Mouse (Mus musculus) thymus, adult 2 months (tissue): ENCODE results near the gene Bckdk. TPM values are rescaled to one million over a fixed set of nuclear protein-coding genes. Genes with fewer than 3 reads are reported as not detected.

Source experiments
- DNase-seq: peaks from one replicate; pipeline ENCODE4 v3.0.0; 2021
- H3K27ac ChIP-seq: fragments of 200-500 bp; 2 replicates; pipeline ENCODE4 v1.5.1; 2012; ENCODE audit warnings: low read length, control low read depth; ENCODE audit not compliant: control insufficient read depth, insufficient read depth
- H3K27me3 ChIP-seq: fragments of 200-500 bp; 2 replicates; pipeline ENCODE4 v1.6.1; 2012; ENCODE audit warnings: mild to moderate bottlenecking, low read length, moderate library complexity, mixed read lengths; ENCODE audit not compliant: control insufficient read depth, insufficient read depth
- H3K36me3 ChIP-seq: fragments of 200-500 bp; 2 replicates; pipeline ENCODE4 v1.6.1; 2012; ENCODE audit warnings: mild to moderate bottlenecking, low read length, moderate library complexity; ENCODE audit not compliant: control insufficient read depth, insufficient read depth
- H3K4me1 ChIP-seq: fragments of 200-500 bp; replicated peaks from 2 replicates; pipeline ENCODE4 v1.6.1; 2012; ENCODE audit warnings: low read length; ENCODE audit not compliant: control insufficient read depth, insufficient read depth
- H3K4me3 ChIP-seq: fragments of 200-500 bp; 2 replicates; pipeline ENCODE4 v1.5.1; 2012; ENCODE audit warnings: mild to moderate bottlenecking, low read length, control low read depth, moderate library complexity; ENCODE audit not compliant: control insufficient read depth, insufficient read depth
- CTCF ChIP-seq: fragments of 200-500 bp; IDR thresholded peaks from 2 replicates; pipeline ENCODE4 v1.5.1; 2012; ENCODE audit warnings: mild to moderate bottlenecking, control low read depth, low read length, moderate library complexity, borderline replicate concordance; ENCODE audit not compliant: control insufficient read depth, poor library complexity, insufficient read depth; ENCODE audit errors: extremely low read depth
- POLR2A ChIP-seq: fragments of 200-500 bp; IDR thresholded peaks from 2 replicates; pipeline ENCODE4 v1.6.1; 2012; ENCODE audit warnings: mild to moderate bottlenecking, low read length, control low read depth, moderate library complexity; ENCODE audit not compliant: control insufficient read depth, poor library complexity, insufficient read depth; ENCODE audit errors: extremely low read depth
- WGBS: fragments of 180-500 bp; shearing (Covaris S2); methylation state at CpG from one replicate; pipeline ENCODE4 v1.1.7; 2018; 5-methylcytosine and 5-hydroxymethylcytosine counted together
- polyA plus RNA-seq: library from polyadenylated mRNA; depleted of rRNA; stranded (reverse); fragments of >200 nt; gene quantifications from 2 replicates; pipeline ENCODE4 v1.2.3, GENCODE M21; 2012; rRNA removed

Bckdk gene
- 94.9 and 103 TPM in 2 replicates for polyA plus RNA-seq

DNA sequence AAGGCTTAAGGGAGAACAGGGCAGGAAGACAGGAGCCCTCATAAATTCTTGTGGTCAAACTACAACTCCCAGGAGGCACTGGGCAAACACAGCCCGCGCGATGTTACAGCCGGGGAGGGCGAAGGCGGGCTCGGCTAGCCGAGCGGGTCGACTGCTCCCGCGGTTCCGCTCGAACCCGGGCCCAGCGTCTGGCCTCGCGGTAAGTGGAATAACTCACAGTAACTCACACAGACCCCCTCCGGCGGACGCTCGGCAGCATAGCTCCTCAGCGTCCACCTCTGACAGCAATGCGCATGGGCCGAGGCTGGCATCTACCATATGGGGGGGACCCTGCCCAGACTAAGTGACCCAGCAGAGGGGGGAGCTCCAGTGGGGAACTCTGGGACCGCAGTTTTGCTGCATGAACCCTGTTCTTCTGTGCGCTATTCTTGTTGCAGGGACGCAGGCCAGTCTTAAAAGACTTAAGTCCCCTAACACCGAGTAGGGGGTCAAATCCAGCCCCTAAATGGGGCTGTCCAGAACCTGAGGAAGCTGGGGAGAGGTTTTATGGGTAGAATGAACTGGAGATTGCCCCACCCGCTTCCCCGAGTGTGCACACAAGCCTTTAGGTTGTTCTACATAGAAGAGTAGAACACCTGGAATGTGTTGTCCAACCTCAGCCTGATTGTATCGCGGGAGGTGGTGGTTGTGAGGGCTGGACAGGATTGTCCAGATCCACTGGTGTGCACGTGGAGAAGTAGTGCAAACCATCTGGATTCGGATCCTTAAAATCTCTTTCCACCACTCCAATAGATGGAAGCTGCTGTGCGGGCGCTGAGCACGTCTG lies at the start of gene Bckdk:
Gene Bckdk, plus strand, starts transcription at position 112 of the 826 bp plus-strand sequence.
- Histone ChIP-seq H3K4me1 (peaks cover 23% of the 10 kb centered on the region), H3K27me3 (no peaks in the 10 kb centered on the region), H3K4me3 (peak within 1 kb of the TSS; percentile 61), H3K36me3 (peaks cover 15% of the 10 kb centered on the region; the same call in 1 of the 2 replicates), H3K27ac (no peak within 1 kb of the TSS)
- DNase-seq = peak; percentile 74
- TF ChIP-seq CTCF (0 out of 2 replicates have a peak, but pooled peaks have one; percentile 16), POLR2A (peak; percentile 40; the same call in 1 of the 2 replicates)
- 7% methylated on average over 38 of the region's 38 CpGs for WGBS

DNA sequence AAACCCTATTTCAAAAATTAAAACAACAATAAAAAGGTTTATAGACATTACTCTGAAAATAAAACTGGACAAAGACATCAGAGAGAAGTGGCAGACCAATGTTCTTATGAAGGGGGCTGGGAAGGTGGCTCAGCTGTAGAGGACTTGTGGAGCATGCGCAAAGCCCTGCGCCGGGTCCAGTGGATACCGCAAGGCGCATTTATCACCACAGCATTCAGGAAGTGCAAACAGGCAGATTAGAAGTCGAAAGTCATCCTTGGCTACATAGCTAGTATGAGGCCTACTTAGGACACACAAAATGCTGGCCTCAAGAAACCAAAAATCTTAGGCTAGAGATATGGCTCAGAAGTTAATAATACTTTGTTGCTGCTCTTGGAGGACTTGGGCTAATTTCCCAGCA lies 45.6 kb upstream of the Bckdk start:
- Histone ChIP-seq H3K4me3 (no peak overlapping the region), H3K27me3 (no peaks in the 10 kb centered on the region), H3K27ac (no peak overlapping the region), H3K36me3 (no peaks in the 10 kb centered on the region), H3K4me1 (no peaks in the 10 kb centered on the region)
- WGBS = 88% methylated on average over 6 of the region's 6 CpGs
- no peak for DNase-seq
- no peak for TF ChIP-seq POLR2A

DNA sequence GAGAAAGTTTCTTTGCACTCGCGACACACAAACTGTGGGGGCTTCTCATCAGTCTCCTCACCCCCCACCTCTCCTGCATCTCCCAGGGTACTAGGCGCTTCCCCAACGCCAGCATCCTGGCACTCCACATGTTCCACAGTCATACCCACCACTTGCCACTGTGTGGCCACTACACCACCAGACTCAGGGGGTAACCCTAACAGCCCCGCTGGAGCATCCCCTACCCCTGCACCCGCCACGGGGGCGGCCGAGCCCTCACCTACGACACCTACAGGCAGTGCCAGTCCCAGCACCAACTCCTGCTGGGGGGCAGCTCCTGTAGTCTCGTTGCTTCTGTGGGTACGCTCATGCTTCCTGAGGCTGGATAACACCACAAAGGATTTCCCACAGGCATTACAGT lies 37.4 kb upstream of the Bckdk start:
- Histone ChIP-seq H3K27me3 (no peaks in the 10 kb centered on the region), H3K4me3 (no peak overlapping the region), H3K4me1 (no peaks in the 10 kb centered on the region), H3K36me3 (peaks cover 12% of the 10 kb centered on the region), H3K27ac (no peak overlapping the region)
- WGBS = 95% methylated on average over 12 of the region's 12 CpGs
- TF ChIP-seq CTCF (no peak), POLR2A (no peak)
- no peak for DNase-seq

DNA sequence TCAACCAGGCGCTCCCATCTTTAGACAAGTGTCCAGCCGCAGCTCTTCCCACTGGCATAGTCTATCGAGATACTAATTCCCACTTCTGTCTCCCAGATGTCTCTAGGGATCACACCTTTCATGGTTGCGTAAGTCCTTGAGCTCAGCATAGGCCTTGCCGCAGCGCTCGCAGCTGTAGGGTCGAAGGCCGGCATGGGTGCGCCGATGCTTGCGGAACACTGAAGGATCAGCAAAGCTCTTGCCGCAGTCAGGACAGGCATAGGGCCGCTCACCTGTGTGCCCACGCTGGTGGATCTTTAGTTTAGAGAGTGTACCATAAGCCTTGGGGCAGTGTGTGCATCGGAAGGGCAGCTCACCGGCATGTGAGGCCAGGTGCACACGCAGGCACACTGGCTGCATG lies 36.2 kb upstream of the Bckdk start:
- Histone ChIP-seq H3K36me3 (peaks cover 12% of the 10 kb centered on the region), H3K27ac (no peak overlapping the region), H3K27me3 (no peaks in the 10 kb centered on the region), H3K4me1 (no peaks in the 10 kb centered on the region), H3K4me3 (no peak overlapping the region)
- TF ChIP-seq POLR2A (no peak), CTCF (no peak)
- WGBS = 99% methylated on average over 18 of the region's 18 CpGs
- no peak for DNase-seq

DNA sequence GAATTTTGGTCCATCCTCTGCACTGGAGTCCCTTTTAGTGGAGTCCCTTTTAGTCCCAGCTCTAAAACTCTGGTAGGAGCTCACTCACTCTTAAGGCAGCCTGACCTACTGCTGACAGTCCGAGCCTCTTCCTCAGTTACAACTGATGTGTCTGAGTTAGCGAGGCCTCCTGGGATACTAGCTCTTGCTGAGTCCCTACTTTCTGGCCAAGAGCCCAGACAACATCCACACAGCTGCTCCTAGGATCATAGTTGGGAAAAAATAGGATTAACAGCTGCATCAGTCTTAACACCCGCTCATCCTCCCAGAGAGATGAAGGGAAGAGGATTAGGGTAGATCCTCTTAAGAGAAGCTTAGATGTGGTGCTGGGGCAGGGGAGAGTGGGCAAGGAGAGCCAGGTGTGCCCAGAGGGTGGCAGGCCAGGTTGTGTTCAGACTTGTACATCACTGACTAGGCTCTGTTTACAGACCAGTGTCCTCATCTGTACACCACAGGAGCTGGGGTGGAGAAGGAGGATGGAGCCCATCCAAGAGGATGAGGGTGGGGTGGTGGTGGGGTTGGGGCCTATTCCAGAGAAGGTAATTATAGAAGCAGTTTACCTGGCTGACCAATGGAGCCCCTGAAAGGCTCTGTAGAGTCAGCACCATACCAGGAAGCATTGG lies 34.6 kb upstream of the Bckdk start:
- no peak overlapping the region for H3K4me3 ChIP-seq
- no peak for DNase-seq
- 90% methylated on average over 3 of the region's 3 CpGs for WGBS
- TF ChIP-seq POLR2A (no peak), CTCF (no peak)
- H3K36me3 ChIP-seq = peaks cover 12% of the 10 kb centered on the region
- no peaks in the 10 kb centered on the region for H3K27me3 ChIP-seq
- no peak overlapping the region for H3K27ac ChIP-seq
- H3K4me1 ChIP-seq = peaks cover 2% of the 10 kb centered on the region; the same call in 1 of the 2 replicates

DNA sequence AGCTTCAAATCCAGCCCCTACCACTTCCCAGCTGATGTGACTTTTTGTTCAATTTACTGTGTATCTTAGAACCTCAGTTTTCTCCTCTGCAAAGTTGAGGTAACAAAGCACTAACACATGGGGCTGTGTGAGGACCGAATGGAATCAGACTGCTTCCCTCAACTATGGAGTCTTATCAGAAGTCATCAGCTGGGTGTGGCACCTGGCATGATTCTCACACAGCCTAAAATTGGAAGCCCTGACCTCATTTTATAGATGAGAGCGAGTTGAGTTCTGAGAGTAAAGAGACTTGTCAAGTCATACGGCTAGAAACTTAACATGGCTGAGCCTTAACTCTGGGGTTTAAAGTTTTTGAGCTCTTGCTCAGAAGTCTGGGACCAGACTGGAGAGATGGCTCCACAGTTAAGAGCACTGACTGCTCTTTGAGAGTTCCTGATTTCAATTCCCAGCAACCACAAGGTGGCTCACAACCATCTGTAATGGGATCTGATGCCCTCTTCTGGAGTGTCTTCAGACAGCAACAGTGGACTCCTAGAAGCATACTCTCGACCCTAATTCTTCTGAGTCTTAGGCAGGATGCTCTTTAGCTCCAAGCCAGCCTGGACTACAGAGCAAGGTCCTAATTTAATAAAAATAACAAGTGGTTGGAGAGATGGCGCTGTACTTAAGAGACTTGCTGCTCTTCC lies 33.6 kb upstream of the Bckdk start:
- no peaks in the 10 kb centered on the region for H3K27me3 ChIP-seq
- H3K4me1 ChIP-seq = peaks cover 6% of the 10 kb centered on the region; the same call in 1 of the 2 replicates
- WGBS = 88% methylated on average over 5 of the region's 5 CpGs
- H3K4me3 ChIP-seq = no peak overlapping the region
- no peak for DNase-seq
- no peak overlapping the region for H3K27ac ChIP-seq
- peaks cover 12% of the 10 kb centered on the region for H3K36me3 ChIP-seq
- TF ChIP-seq CTCF (no peak), POLR2A (no peak)
